Mouse (Mus musculus) neural tube, embryonic 14.5 days (tissue): ENCODE measurements around the gene Mks1. TPM values are rescaled to one million over a fixed set of nuclear protein-coding genes. Genes with fewer than 3 reads are reported as not detected.
"Not testable (repeated sequence)": the region's sequence is repeated elsewhere in the genome, so short reads cannot be mapped to it uniquely, and the experiment has no call there.

Source experiments
- ATAC-seq: fragments of 200-750 bp; cut with Nextera tagmentation; 2 replicates; pipeline ENCODE4 v1.8.0; 2017; ENCODE audit warnings: low read depth, mild to moderate bottlenecking, moderate TSS enrichment, moderate library complexity
- H3K27ac ChIP-seq: fragments of 300-500 bp; sonication (generic); 2 replicates; pipeline ENCODE4 v1.5.1; 2014; ENCODE audit warnings: low read depth, mild to moderate bottlenecking, control low read depth, low read length, moderate library complexity, mixed read lengths
- H3K27me3 ChIP-seq: fragments of 300-500 bp; sonication (generic); 2 replicates; pipeline ENCODE4 v1.6.1; 2014; ENCODE audit warnings: low read length; ENCODE audit not compliant: control insufficient read depth, insufficient read depth
- H3K36me3 ChIP-seq: fragments of 300-500 bp; sonication (generic); 2 replicates; pipeline ENCODE4 v1.6.1; 2014; ENCODE audit warnings: low read length, mixed read lengths; ENCODE audit not compliant: control insufficient read depth, insufficient read depth
- H3K4me1 ChIP-seq: fragments of 300-500 bp; sonication (generic); 2 replicates; pipeline ENCODE4 v1.6.1; 2014; ENCODE audit warnings: low read length; ENCODE audit not compliant: control insufficient read depth, insufficient read depth
- H3K4me2 ChIP-seq: fragments of 300-500 bp; sonication (generic); 2 replicates; pipeline ENCODE4 v1.6.1; 2014; ENCODE audit warnings: mild to moderate bottlenecking, low read depth, low read length, control low read depth
- H3K4me3 ChIP-seq: fragments of 300-500 bp; sonication (generic); 2 replicates; pipeline ENCODE4 v1.5.1; 2014; ENCODE audit warnings: low read depth, low read length, control low read depth, mixed read lengths
- H3K9ac ChIP-seq: fragments of 300-500 bp; sonication (generic); replicated peaks from 2 replicates; pipeline ENCODE4 v1.6.1; 2014; ENCODE audit warnings: low read depth, mild to moderate bottlenecking, control low read depth, low read length, mixed read lengths
- H3K9me3 ChIP-seq: fragments of 300-500 bp; sonication (generic); 2 replicates; pipeline ENCODE4 v1.6.1; 2016; ENCODE audit warnings: low read length; ENCODE audit not compliant: control insufficient read depth
- WGBS: fragments of 180-500 bp; shearing (Covaris S2); extraction: QIAGEN DNeasy Blood & Tissue Kit; methylation state at CpG from one replicate; pipeline ENCODE4 v1.1.7; 2014; 5-methylcytosine and 5-hydroxymethylcytosine counted together
- polyA plus RNA-seq: library from polyadenylated mRNA; unstranded; fragments of >200 nt; fragmentation: Nextera tagmentation; extraction: Ambion mirVana; gene quantifications from 2 replicates; pipeline ENCODE4 v1.2.1, GENCODE M21; 2014

Gene Mks1
- polyA plus RNA-seq, 1 experiment from 2014 or later, result 10.4 TPM

- 96% methylated on average over 13 of the region's 13 CpGs for WGBS
- Histone ChIP-seq H3K9me3 (no peaks in the 10 kb centered on the region), H3K4me2 (no peak overlapping the region), H3K4me3 (no peak overlapping the region), H3K36me3 (0 out of 2 replicates have a peak, but pooled peaks cover 6% of the 10 kb centered on the region), H3K27me3 (no peaks in the 10 kb centered on the region), H3K4me1 (no peaks in the 10 kb centered on the region), H3K27ac (no peak overlapping the region), H3K9ac (no peak overlapping the region)
- ATAC-seq, result no peak
Measured at GRCm38 (mm10) chr11:87862805-87863204, 9.8 kb downstream of the Mks1 start.

- H3K36me3 ChIP-seq, H3K27ac ChIP-seq, H3K27me3 ChIP-seq, ATAC-seq, H3K9me3 ChIP-seq, H3K4me2 ChIP-seq, H3K4me3 ChIP-seq, H3K4me1 ChIP-seq, H3K9ac ChIP-seq: not testable (repeated sequence)
- WGBS, result 92% methylated on average over 1 of the region's 2 CpGs
Measured at GRCm38 (mm10) chr11:87866891-87867290, 13.9 kb downstream of the Mks1 start.

DNA sequence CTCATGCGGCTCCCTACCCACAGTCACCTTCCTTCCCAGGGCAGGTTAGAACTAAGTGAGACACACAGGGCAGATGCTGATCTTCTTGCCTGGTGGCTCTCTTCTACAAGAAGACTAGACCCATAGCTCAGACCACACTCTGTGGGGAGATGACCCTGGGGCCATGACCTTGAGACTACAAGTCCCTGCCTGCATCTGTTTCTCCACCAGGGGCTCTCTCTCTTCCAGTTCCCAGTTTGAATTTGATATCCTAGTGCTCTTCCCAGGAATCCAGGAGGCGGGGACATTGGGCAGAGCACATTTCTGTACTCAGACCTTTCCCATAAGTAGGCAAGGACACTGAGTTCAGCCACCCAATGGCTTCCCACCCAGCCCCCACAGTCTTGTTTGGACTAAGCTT lies 17.1 kb downstream of the Mks1 start:
- H3K36me3 ChIP-seq, result no peaks in the 10 kb centered on the region
- no peaks in the 10 kb centered on the region for H3K4me1 ChIP-seq
- H3K9ac ChIP-seq, result no peak overlapping the region
- 74% methylated on average over 2 of the region's 2 CpGs for WGBS
- no peaks in the 10 kb centered on the region for H3K27me3 ChIP-seq
- no peak overlapping the region for H3K27ac ChIP-seq
- H3K4me2 ChIP-seq, result no peak overlapping the region
- ATAC-seq, result no peak
- no peak overlapping the region for H3K4me3 ChIP-seq
- no peaks in the 10 kb centered on the region for H3K9me3 ChIP-seq

DNA sequence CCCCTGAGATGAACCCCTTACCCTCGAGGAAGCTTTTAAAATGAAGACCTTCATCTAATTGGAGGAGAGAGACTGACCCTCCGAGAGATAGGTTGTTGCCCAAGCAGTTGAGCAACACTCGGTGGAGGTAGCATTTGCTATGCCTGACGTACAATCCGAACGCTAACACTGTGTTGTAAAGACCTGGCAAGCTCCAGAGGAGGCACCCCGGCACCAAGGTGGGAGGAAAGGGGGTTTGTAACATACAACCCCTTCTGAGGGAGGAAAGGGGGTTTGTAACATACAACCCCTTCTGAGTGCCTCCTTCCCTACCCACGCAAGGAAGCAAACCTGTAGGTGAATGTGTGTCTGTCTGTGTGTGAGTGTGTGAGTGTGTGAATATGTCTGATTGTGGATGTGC lies 18.8 kb downstream of the Mks1 start:
- no peaks in the 10 kb centered on the region for H3K4me1 ChIP-seq
- WGBS, result 46% methylated on average over 8 of the region's 8 CpGs
- H3K4me3 ChIP-seq, result no peak overlapping the region
- H3K27ac ChIP-seq, result no peak overlapping the region
- no peaks in the 10 kb centered on the region for H3K36me3 ChIP-seq
- no peaks in the 10 kb centered on the region for H3K27me3 ChIP-seq
- no peaks in the 10 kb centered on the region for H3K9me3 ChIP-seq
- no peak overlapping the region for H3K4me2 ChIP-seq
- ATAC-seq, result no peak
- H3K9ac ChIP-seq, result no peak overlapping the region

DNA sequence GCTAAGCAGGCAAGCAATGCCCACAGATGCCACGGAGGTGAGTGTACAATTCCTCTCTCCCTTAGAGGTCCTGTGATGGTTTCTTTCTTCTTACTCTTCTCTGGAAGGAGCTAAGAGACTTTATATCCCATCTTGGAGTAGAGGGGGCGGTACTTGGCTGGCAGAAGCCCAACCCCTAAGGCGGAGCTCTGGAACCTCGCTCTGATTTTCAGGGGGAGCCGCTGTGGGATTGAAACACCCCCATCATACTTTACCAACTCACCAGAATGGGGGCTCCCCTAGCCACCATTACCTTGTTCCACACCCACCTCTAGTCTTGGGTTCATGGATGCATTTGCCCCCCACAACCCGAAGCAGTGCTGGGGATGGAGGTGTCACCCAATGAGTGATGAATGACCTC lies 22.4 kb downstream of the Mks1 start, which contains the start of gene Epx:
Gene Epx (minus strand): TSS at position 101 of the 400 bp plus-strand sequence.
- H3K9me3 ChIP-seq, result no peaks in the 10 kb centered on the region
- H3K36me3 ChIP-seq, result no peaks in the 10 kb centered on the region
- no peaks in the 10 kb centered on the region for H3K27me3 ChIP-seq
- H3K4me3 ChIP-seq, result no peak within 1 kb of the TSS
- H3K4me1 ChIP-seq, result no peaks in the 10 kb centered on the region
- no peak for ATAC-seq
- H3K9ac ChIP-seq, result no peak within 1 kb of the TSS
- no peak within 1 kb of the TSS for H3K27ac ChIP-seq
- H3K4me2 ChIP-seq, result no peak within 1 kb of the TSS
- 87% methylated on average over 6 of the region's 6 CpGs for WGBS

DNA sequence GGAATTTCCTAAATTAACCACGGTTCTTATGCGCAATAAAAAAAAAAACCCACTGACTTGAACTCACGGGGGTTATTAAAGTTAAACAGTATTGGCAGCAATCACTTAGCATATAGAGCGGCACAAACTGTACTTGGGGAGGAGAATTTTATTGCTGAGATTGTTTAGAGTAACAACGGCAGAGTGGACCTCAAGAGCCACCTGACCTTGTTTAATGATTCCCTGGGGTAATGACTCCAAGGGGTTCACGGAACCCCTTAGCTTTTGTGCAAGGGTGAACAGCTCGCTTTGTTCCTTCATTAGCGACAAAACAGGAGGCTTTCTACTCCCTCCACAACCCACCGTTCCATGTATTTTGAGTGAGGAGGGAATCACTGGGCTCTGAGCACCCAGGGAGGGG lies 26.8 kb downstream of the Mks1 start:
- H3K9me3 ChIP-seq, result no peaks in the 10 kb centered on the region
- no peak for ATAC-seq
- H3K4me2 ChIP-seq, result no peak overlapping the region
- H3K27me3 ChIP-seq, result no peaks in the 10 kb centered on the region
- no peak overlapping the region for H3K27ac ChIP-seq
- H3K4me3 ChIP-seq, result no peak overlapping the region
- 23% methylated on average over 9 of the region's 9 CpGs for WGBS
- no peaks in the 10 kb centered on the region for H3K4me1 ChIP-seq
- H3K9ac ChIP-seq, result no peak overlapping the region
- H3K36me3 ChIP-seq, result no peaks in the 10 kb centered on the region

DNA sequence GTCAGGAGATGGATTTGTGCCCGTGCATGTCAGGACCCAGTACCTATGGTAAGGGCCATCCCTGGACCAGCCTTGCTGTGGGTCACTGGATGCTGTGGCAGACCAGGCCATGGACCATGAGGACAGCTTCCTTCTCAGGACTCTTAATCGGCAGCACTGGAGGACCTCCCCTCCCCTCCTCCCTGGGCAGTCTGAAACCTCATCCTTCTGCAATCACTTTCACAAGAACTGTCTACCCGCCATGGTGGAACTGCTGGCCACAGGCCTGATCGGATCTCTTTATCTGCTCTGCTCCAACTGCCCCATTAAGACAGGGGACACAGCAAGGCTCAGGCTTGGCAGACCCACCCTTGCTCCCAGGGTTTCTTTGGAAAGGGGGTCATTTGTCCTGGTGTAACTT lies 28.7 kb downstream of the Mks1 start:
- no peak for ATAC-seq
- H3K4me3 ChIP-seq, result no peak overlapping the region
- no peak overlapping the region for H3K27ac ChIP-seq
- no peaks in the 10 kb centered on the region for H3K36me3 ChIP-seq
- no peaks in the 10 kb centered on the region for H3K27me3 ChIP-seq
- H3K9me3 ChIP-seq, result no peaks in the 10 kb centered on the region
- no peak overlapping the region for H3K9ac ChIP-seq
- no peak overlapping the region for H3K4me2 ChIP-seq
- 75% methylated on average over 4 of the region's 4 CpGs for WGBS
- no peaks in the 10 kb centered on the region for H3K4me1 ChIP-seq

DNA sequence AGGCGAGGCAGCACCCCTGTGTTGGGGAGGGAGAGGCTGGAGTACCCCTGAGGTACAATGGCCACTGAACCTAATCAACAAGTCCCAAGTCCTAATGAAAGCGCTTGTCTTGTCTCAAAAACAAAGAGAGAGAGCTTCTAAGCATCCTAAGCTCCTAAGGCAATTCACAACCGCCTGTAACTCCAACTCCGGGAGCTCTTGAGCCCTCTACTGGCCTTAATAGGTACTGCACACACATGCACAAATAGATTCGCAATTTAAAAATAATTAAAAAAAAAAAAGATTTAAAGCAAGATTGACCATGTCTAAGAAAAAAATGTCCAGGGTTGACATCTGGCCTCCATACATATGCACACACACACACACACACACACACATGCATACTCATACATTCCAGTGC lies 30.5 kb downstream of the Mks1 start:
- H3K4me3 ChIP-seq, result no peak overlapping the region
- H3K9me3 ChIP-seq, result no peaks in the 10 kb centered on the region
- H3K4me1 ChIP-seq, result no peaks in the 10 kb centered on the region
- H3K4me2 ChIP-seq, result no peak overlapping the region
- no peak for ATAC-seq
- no peak overlapping the region for H3K9ac ChIP-seq
- H3K27me3 ChIP-seq, result no peaks in the 10 kb centered on the region
- H3K27ac ChIP-seq, result no peak overlapping the region
- 49% methylated on average over 5 of the region's 5 CpGs for WGBS
- no peaks in the 10 kb centered on the region for H3K36me3 ChIP-seq

GRCm38 (mm10) chr11:87884856-87885255 lies 31.8 kb downstream of the Mks1 start:
- Histone ChIP-seq H3K4me3 (no peak overlapping the region), H3K9ac (no peak overlapping the region), H3K4me2 (no peak overlapping the region), H3K4me1 (no peaks in the 10 kb centered on the region), H3K36me3 (no peaks in the 10 kb centered on the region), H3K27ac (no peak overlapping the region), H3K27me3 (no peaks in the 10 kb centered on the region), H3K9me3 (no peaks in the 10 kb centered on the region)
- ATAC-seq, result no peak
- WGBS, result 84% methylated on average over 5 of the region's 5 CpGs

DNA sequence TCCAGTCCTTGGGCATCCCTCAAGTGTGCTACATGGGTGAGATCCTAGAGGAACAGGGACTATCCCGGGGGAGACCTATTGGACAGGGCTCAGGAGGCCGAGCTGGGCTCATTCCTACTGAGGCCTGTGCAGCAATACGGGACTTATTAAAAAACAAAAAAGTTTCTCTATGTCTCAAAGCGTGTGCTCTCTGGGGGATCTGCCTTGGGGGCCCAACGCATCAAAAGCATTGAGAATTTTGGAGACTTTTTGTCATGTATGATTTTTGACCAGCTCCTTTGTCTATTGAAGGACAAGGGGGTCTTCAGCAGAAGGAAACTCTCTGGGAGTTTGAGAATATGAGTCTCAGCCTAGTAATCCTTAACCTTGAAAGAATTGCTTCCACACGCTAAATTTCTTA lies 39.2 kb downstream of the Mks1 start, which contains the start of gene Olfr462:
Gene Olfr462 (minus strand): TSS at position 101 of the 400 bp plus-strand sequence.
- no peak within 1 kb of the TSS for H3K4me3 ChIP-seq
- H3K27ac ChIP-seq, result no peak within 1 kb of the TSS
- no peaks in the 10 kb centered on the region for H3K4me1 ChIP-seq
- no peak for ATAC-seq
- H3K36me3 ChIP-seq, result no peaks in the 10 kb centered on the region
- H3K27me3 ChIP-seq, result no peaks in the 10 kb centered on the region
- H3K4me2 ChIP-seq, result no peak within 1 kb of the TSS
- no peaks in the 10 kb centered on the region for H3K9me3 ChIP-seq
- no peak within 1 kb of the TSS for H3K9ac ChIP-seq
- WGBS, result 92% methylated on average over 6 of the region's 6 CpGs
